Mouse (Mus musculus): Measurements from ENCODE around the gene Aoc3. TPM values are rescaled to one million over a fixed set of nuclear protein-coding genes. Genes with fewer than 3 reads are reported as not detected.
A peak's percentile ranks its signal among the peaks of the same experiment; 100 is the strongest.

The Aoc3 gene
- 0.10 and 0.15 TPM in 2 replicates for polyA plus RNA-seq (2015; fragmentation: Nextera tagmentation; extraction: Ambion mirVana)

- 70% methylated on average over 7 of the region's 7 CpGs for WGBS
- peak; percentile 45; the same call in 1 of the 2 replicates for ATAC-seq (ENCODE audit: insufficient number of reproducible peaks, insufficient read depth, low FRiP score, low TSS enrichment, low read depth)
- H3K4me2 ChIP-seq: no peak within 1 kb of the TSS
These were observed at the start of gene Aoc3 for GRCm38 (mm10) chr11:101330371-101330924. TSS of gene Aoc3 (plus strand) at chr11:101330605.

GRCm38 (mm10) chr11:101280837-101281236 is 49.6 kb upstream of the Aoc3 start:
- no peak for ATAC-seq (ENCODE audit: insufficient number of reproducible peaks, insufficient read depth, low FRiP score, low TSS enrichment, low read depth)
- Histone ChIP-seq H3K4me3 (no peak overlapping the region), H3K4me2 (no peak overlapping the region), H3K4me1 (peaks cover 37% of the 10 kb centered on the region), H3K27me3 (0 out of 2 replicates have a peak, but pooled peaks cover 3% of the 10 kb centered on the region), H3K27ac (no peak overlapping the region), H3K9ac (no peak overlapping the region), H3K36me3 (peaks cover 12% of the 10 kb centered on the region; the same call in 1 of the 2 replicates), H3K9me3 (no peaks in the 10 kb centered on the region)
- WGBS: 53% methylated on average over 7 of the region's 7 CpGs

More at GRCm38 (mm10) chr11:101330371-101330924, at the start of gene Aoc3:
- Histone ChIP-seq H3K27me3 (no peaks in the 10 kb centered on the region), H3K9ac (no peak within 1 kb of the TSS), H3K4me1 (peaks cover 14% of the 10 kb centered on the region), H3K4me3 (no peak within 1 kb of the TSS), H3K36me3 (peaks cover 5% of the 10 kb centered on the region), H3K27ac (peak within 1 kb of the TSS; percentile 44; the same call in 1 of the 2 replicates), H3K9me3 (no peaks in the 10 kb centered on the region)

- H3K4me2 ChIP-seq: no peak overlapping the region
- no peak overlapping the region for H3K4me3 ChIP-seq
- H3K9me3 ChIP-seq: no peaks in the 10 kb centered on the region
- 32% methylated on average over 5 of the region's 5 CpGs for WGBS
- H3K27me3 ChIP-seq: 0 out of 2 replicates have a peak, but pooled peaks cover 3% of the 10 kb centered on the region
- peaks cover 14% of the 10 kb centered on the region for H3K36me3 ChIP-seq
- H3K4me1 ChIP-seq: peaks cover 17% of the 10 kb centered on the region
- no peak overlapping the region for H3K27ac ChIP-seq
- ATAC-seq (ENCODE audit: insufficient number of reproducible peaks, insufficient read depth, low FRiP score, low TSS enrichment, low read depth): no peak
- no peak overlapping the region for H3K9ac ChIP-seq
These were observed 47.5 kb upstream of the Aoc3 start for GRCm38 (mm10) chr11:101282896-101283295.

- H3K36me3 ChIP-seq: peaks cover 16% of the 10 kb centered on the region
- H3K4me2 ChIP-seq: no peak overlapping the region
- no peaks in the 10 kb centered on the region for H3K9me3 ChIP-seq
- H3K4me1 ChIP-seq: peaks cover 13% of the 10 kb centered on the region; the same call in 1 of the 2 replicates
- H3K27ac ChIP-seq: no peak overlapping the region
- H3K9ac ChIP-seq: 0 out of 2 replicates have a peak overlapping the region, but pooled peaks have one; percentile 22
- 67% methylated on average over 4 of the region's 4 CpGs for WGBS
- H3K4me3 ChIP-seq: no peak overlapping the region
- 0 out of 2 replicates have a peak, but pooled peaks cover 3% of the 10 kb centered on the region for H3K27me3 ChIP-seq
- no peak for ATAC-seq (ENCODE audit: insufficient number of reproducible peaks, insufficient read depth, low FRiP score, low TSS enrichment, low read depth)
These were observed 46.6 kb upstream of the Aoc3 start for GRCm38 (mm10) chr11:101283805-101284204.

GRCm38 (mm10) chr11:101287306-101287705 is 43.1 kb upstream of the Aoc3 start:
- ATAC-seq (ENCODE audit: insufficient number of reproducible peaks, insufficient read depth, low FRiP score, low TSS enrichment, low read depth): no peak

GRCm38 (mm10) chr11:101291231-101291630 is 39.2 kb upstream of the Aoc3 start:
- no peak overlapping the region for H3K9ac ChIP-seq
- no peak overlapping the region for H3K4me2 ChIP-seq
- no peaks in the 10 kb centered on the region for H3K27me3 ChIP-seq
- no peak overlapping the region for H3K4me3 ChIP-seq
- H3K27ac ChIP-seq: no peak overlapping the region
- peaks cover 83% of the 10 kb centered on the region for H3K36me3 ChIP-seq
- H3K4me1 ChIP-seq: no peaks in the 10 kb centered on the region
- H3K9me3 ChIP-seq: no peaks in the 10 kb centered on the region
- ATAC-seq (ENCODE audit: insufficient number of reproducible peaks, insufficient read depth, low FRiP score, low TSS enrichment, low read depth): no peak
- 95% methylated on average over 8 of the region's 8 CpGs for WGBS

More at GRCm38 (mm10) chr11:101287306-101287705, 43.1 kb upstream of the Aoc3 start:
- Histone ChIP-seq H3K27me3 (no peaks in the 10 kb centered on the region), H3K27ac (no peak overlapping the region), H3K4me3 (no peak overlapping the region), H3K36me3 (peaks cover 51% of the 10 kb centered on the region), H3K9ac (no peak overlapping the region), H3K4me1 (peaks cover 7% of the 10 kb centered on the region; the same call in 1 of the 2 replicates), H3K4me2 (no peak overlapping the region), H3K9me3 (no peaks in the 10 kb centered on the region)
- 88% methylated on average over 9 of the region's 9 CpGs for WGBS

GRCm38 (mm10) chr11:101295191-101295590 is 35.2 kb upstream of the Aoc3 start:
- Histone ChIP-seq H3K4me1 (no peaks in the 10 kb centered on the region), H3K27me3 (no peaks in the 10 kb centered on the region), H3K4me2 (no peak overlapping the region), H3K4me3 (no peak overlapping the region), H3K27ac (no peak overlapping the region), H3K9ac (no peak overlapping the region), H3K9me3 (no peaks in the 10 kb centered on the region), H3K36me3 (peaks cover 88% of the 10 kb centered on the region)
- WGBS: 94% methylated on average over 8 of the region's 8 CpGs
- ATAC-seq (ENCODE audit: insufficient number of reproducible peaks, insufficient read depth, low FRiP score, low TSS enrichment, low read depth): no peak

- WGBS: 68% methylated on average over 7 of the region's 7 CpGs
These were observed 29.5 kb upstream of the Aoc3 start for GRCm38 (mm10) chr11:101300881-101301280.

GRCm38 (mm10) chr11:101301299-101302003 is 29.0 kb upstream of the Aoc3 start:
- no peaks in the 10 kb centered on the region for H3K9me3 ChIP-seq
- ATAC-seq (ENCODE audit: insufficient number of reproducible peaks, insufficient read depth, low FRiP score, low TSS enrichment, low read depth): no peak
- peak overlapping the region; percentile 79 for H3K4me3 ChIP-seq
- peaks cover 32% of the 10 kb centered on the region for H3K36me3 ChIP-seq
- H3K4me1 ChIP-seq: peaks cover 14% of the 10 kb centered on the region
- peak overlapping the region; percentile 98 for H3K4me2 ChIP-seq
- no peak overlapping the region for H3K27ac ChIP-seq
- H3K9ac ChIP-seq: peak overlapping the region; percentile 92
- 13% methylated on average over 26 of the region's 26 CpGs for WGBS
- no peaks in the 10 kb centered on the region for H3K27me3 ChIP-seq

More at GRCm38 (mm10) chr11:101300881-101301280, 29.5 kb upstream of the Aoc3 start:
- H3K4me1 ChIP-seq: peaks cover 14% of the 10 kb centered on the region
- H3K27ac ChIP-seq: no peak overlapping the region
- no peaks in the 10 kb centered on the region for H3K27me3 ChIP-seq
- no peaks in the 10 kb centered on the region for H3K9me3 ChIP-seq
- peak overlapping the region; percentile 79 for H3K4me3 ChIP-seq
- peak overlapping the region; percentile 92 for H3K9ac ChIP-seq
- ATAC-seq (ENCODE audit: insufficient number of reproducible peaks, insufficient read depth, low FRiP score, low TSS enrichment, low read depth): no peak
- peaks cover 32% of the 10 kb centered on the region for H3K36me3 ChIP-seq
- H3K4me2 ChIP-seq: peak overlapping the region; percentile 98

GRCm38 (mm10) chr11:101302004-101302798 is 28.2 kb upstream of the Aoc3 start, which contains the start of gene Becn1:
TSS of gene Becn1 (minus strand) at chr11:101302286.
- peaks cover 14% of the 10 kb centered on the region for H3K4me1 ChIP-seq
- peak; percentile 88 for ATAC-seq (ENCODE audit: insufficient number of reproducible peaks, insufficient read depth, low FRiP score, low TSS enrichment, low read depth)
- no peaks in the 10 kb centered on the region for H3K9me3 ChIP-seq
- peaks cover 4% of the 10 kb centered on the region; the same call in 1 of the 2 replicates for H3K27me3 ChIP-seq
- peaks cover 26% of the 10 kb centered on the region for H3K36me3 ChIP-seq
- peak within 1 kb of the TSS; percentile 79 for H3K4me3 ChIP-seq
- 7% methylated on average over 39 of the region's 39 CpGs for WGBS
- H3K4me2 ChIP-seq: peak within 1 kb of the TSS; percentile 98
- no peak within 1 kb of the TSS for H3K27ac ChIP-seq
- peak within 1 kb of the TSS; percentile 92 for H3K9ac ChIP-seq

GRCm38 (mm10) chr11:101307744-101308143 is 22.7 kb upstream of the Aoc3 start:
- no peaks in the 10 kb centered on the region for H3K4me1 ChIP-seq
- peaks cover 5% of the 10 kb centered on the region; the same call in 1 of the 2 replicates for H3K27me3 ChIP-seq
- no peak overlapping the region for H3K4me2 ChIP-seq
- no peak overlapping the region for H3K9ac ChIP-seq
- H3K4me3 ChIP-seq: no peak overlapping the region
- no peaks in the 10 kb centered on the region for H3K9me3 ChIP-seq
- WGBS: 40% methylated on average over 5 of the region's 5 CpGs
- ATAC-seq (ENCODE audit: insufficient number of reproducible peaks, insufficient read depth, low FRiP score, low TSS enrichment, low read depth): no peak
- no peaks in the 10 kb centered on the region for H3K36me3 ChIP-seq
- H3K27ac ChIP-seq: no peak overlapping the region
